Mouse (Mus musculus) brain, embryonic 14.5 days (tissue): ENCODE data around the gene Atp2b4.

Source experiments
- CTCF ChIP-seq: fragments of 200-500 bp; IDR thresholded peaks from 2 replicates; pipeline ENCODE4 v1.5.1; 2012; ENCODE audit warnings: inconsistent platforms, mild to moderate bottlenecking, moderate library complexity, borderline replicate concordance; ENCODE audit not compliant: insufficient read depth, insufficient read length; ENCODE audit errors: extremely low read depth
- POLR2A ChIP-seq: fragments of 200-500 bp; IDR thresholded peaks from 2 replicates; pipeline ENCODE4 v1.6.1; 2012; ENCODE audit warnings: mild to moderate bottlenecking, inconsistent platforms, borderline replicate concordance; ENCODE audit not compliant: poor library complexity, insufficient read depth, insufficient read length, severe bottlenecking; ENCODE audit errors: extremely low read depth

DNA sequence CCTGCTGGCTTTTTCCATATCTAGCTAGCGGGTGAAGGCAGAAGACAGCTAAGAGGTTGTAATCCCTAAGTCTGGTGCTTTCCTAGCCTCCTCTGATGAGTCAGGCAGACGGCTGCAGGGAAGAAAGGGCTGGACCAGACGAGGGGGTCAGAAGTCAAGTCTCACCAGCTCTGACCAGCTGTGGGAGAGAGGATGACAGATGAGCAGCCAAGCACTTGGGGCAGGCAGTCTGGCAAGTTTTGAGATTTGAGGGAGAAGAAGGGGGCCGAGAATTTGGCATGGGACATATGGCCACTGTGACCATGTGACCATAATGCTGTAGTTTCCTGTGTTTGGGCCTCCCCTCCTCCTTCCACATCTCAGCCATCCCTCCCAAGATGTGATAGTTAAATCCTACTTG is 42.5 kb upstream of the Atp2b4 start:
- TF ChIP-seq CTCF (no peak), POLR2A (no peak)
